Mouse (Mus musculus): ENCODE data around the gene 2210016F16Rik. TPM values are rescaled to one million over a fixed set of nuclear protein-coding genes. Genes with fewer than 3 reads are reported as not detected.
"Not testable (repeated sequence)": the region's sequence is repeated elsewhere in the genome, so short reads cannot be mapped to it uniquely, and the experiment has no call there.

2210016F16Rik gene
- 20.8 and 21.8 TPM in 2 replicates for total RNA-seq (2015)
- 12.3 and 12.6 TPM in 2 replicates for total RNA-seq (2017)

DNA sequence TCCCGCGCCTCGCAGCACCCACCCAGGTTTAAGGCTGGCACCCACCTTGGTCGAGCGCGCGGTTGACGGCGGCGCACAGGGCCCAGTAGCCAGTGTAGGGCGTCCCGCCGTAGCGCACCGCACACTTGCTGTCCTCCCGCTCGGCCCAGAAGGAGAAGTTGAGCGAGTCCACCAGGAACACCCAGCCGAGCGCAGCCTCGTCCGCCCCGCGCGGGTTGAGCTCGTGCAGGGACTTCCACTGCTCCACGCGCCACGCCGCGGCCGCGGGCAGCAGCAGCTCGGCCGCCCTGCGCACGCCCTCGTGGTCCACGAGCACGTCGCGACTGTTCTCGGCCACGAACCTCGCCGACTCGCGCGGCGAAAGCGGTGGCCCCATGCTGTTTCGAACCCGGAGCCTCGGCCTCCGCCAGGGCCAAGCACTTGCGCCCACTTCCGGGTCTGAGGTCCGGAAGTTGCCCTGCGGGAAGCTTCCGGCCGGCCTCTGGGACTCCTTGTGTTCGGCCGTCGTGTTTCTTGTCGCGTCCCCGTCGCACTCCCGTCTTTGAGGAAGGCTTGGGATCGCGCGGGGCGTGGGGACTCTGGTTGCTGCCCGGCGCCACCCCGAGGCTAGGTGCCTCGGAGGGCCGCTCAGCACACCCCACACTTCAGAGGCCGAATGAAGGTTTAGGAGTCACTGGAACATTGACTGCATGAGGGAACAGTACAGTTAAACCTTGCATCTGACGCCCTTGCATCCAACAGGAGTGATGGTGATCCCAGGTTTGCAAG is at the start of gene 2210016F16Rik:
TSS of gene 2210016F16Rik (minus strand) at position 447 of the 768 bp plus-strand sequence.
- ATAC-seq (ENCODE audit: poor library complexity, severe bottlenecking), result peak; percentile 70

GRCm38 (mm10) chr13:58423061-58423660 is 38.1 kb upstream of the 2210016F16Rik start:
- ATAC-seq (ENCODE audit: poor library complexity, severe bottlenecking), result no peak

GRCm38 (mm10) chr13:58422242-58422641 is 37.2 kb upstream of the 2210016F16Rik start:
- no peak for ATAC-seq (ENCODE audit: poor library complexity, severe bottlenecking)

DNA sequence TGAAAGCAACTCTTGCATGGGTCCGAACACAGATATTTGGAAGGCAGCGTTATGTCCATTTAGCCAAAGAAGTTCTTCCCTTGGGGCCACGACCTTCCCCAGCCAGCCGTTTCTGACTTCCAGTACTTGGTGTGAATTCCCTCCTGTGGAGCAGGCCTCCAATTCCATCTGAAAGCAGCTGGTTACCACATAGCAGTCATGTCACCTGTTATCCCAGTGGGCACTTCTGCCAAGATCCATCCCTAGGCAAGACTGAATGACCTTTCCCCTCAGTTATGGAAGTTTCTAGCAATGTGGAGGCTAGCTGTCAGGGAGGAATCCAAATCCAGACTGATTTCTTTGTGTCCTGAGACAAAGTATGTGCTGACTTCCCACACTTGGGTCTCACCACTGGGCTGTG is 36.0 kb upstream of the 2210016F16Rik start:
- no peak for ATAC-seq (ENCODE audit: poor library complexity, severe bottlenecking)

DNA sequence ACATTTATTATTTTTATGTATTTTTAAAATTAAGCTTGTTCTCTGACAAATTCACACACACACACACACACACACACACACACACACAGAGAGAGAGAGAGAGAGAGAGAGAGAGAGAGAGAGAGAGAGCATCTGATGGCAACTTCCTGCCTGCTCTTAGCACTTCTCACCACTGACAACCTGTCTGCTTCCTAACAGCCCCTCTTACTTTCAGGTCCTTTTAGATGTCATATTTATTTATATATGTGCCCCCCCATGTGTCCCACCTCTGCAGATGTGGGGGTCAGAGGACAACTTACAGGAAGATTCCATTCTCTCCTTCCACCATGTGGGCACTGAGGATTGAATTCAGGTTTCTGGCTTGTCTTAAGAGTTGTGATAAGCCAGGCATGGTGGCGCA is 34.2 kb upstream of the 2210016F16Rik start:
- no peak for ATAC-seq (ENCODE audit: poor library complexity, severe bottlenecking)

DNA sequence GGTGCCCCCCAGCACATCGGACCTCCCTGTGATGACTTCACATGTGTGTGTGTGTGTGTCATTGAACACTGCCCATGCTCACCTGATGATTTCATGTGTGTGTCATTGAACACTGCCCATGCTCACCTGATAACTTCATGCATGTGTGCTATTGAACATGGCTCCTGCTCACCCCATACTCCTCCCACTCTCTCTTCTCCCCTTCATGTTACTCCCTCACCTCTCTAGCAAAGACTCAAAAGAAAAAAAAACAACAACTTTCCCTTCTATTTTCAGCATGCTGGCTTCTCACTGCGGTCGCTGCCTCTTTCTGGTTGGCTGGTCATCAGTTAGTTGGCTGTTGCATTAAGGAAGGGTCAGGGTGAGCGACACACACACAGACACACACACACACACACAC is 33.6 kb upstream of the 2210016F16Rik start:
- no peak for ATAC-seq (ENCODE audit: poor library complexity, severe bottlenecking)

- ATAC-seq (ENCODE audit: poor library complexity, severe bottlenecking), result no peak
Measured at GRCm38 (mm10) chr13:58415838-58416237, 30.8 kb upstream of the 2210016F16Rik start.

DNA sequence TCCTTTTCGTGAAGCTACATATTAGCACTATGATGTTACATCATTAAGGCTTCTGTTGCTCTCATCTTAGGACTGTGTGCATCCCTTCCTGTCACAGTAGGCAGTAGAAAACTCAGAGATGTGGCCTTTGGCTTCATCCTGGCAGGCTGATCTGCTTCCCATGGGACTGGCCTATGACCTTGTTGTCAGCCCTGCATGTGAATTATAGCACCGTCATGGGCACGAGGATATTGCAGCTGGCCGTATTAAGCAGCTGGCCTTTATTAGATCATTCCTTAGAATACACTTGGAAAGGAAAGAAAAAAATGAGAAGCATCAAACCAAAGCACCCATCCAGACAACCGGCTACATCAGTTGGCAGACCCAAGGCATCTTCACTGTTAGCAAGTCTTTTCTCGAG is 30.3 kb upstream of the 2210016F16Rik start:
- no peak for ATAC-seq (ENCODE audit: poor library complexity, severe bottlenecking)

DNA sequence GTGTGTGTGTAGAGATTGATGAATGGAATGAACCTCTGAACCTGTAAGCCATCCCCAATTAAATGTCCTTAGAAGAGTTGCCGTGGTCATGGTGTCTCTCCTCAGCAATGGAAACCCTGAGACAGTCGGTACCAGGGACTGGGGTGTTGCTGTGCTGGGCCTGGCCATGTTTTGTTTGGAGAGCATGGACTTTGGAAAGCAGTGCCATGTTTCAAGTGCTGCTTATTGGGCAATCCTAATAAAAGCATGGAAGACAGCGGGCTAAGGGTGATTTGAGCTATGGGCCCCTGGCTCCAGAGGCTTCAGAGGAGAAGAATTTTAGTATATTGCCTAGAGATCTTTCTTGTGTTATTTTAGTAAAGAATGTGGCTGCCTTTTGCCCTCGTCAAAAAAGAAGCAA is 26.0 kb upstream of the 2210016F16Rik start:
- no peak for ATAC-seq (ENCODE audit: poor library complexity, severe bottlenecking)

DNA sequence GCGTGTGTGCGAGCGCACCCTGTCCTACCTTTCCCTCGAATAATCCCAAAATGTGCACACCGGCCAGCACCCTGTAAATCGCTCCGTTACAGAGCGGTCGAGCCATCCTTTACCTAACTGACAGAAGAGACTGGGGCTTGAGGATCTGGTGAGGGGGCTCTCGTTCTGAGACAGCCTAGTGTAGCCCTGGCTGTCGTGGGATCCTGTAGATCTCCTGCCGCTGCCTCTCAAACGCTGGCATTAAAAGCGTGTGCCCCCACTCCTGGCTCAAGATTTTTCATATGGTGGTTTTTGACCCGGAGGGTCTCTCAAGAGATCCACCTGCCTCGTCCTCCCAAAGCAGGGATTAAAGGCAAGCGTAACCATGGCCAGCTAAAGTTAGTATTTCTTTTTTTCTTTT is 18.2 kb upstream of the 2210016F16Rik start, which contains the start of gene Hnrnpk:
TSS of gene Hnrnpk (minus strand) at position 101 of the 400 bp plus-strand sequence.
- not testable (repeated sequence) for ATAC-seq (ENCODE audit: poor library complexity, severe bottlenecking)

DNA sequence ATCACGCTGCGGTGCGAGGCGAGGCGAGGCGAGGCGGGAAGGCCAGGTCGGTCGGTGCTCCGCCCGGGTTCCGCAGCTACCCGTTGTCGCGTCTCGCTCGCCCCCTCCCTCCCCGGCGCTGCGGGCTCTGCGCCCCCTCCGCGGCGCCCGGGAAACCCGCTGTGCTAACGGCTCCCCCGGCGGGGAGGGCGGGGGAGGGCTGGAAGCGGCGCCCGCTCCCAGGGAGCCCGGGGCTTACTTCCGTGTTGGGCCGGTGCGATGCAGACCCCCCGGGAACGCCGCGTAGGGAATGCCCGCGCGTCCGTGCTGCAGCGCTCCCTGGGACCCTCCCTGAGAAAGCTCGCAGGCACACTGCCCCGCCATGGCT is 17.7 kb upstream of the 2210016F16Rik start:
- ATAC-seq (ENCODE audit: poor library complexity, severe bottlenecking), result no peak

DNA sequence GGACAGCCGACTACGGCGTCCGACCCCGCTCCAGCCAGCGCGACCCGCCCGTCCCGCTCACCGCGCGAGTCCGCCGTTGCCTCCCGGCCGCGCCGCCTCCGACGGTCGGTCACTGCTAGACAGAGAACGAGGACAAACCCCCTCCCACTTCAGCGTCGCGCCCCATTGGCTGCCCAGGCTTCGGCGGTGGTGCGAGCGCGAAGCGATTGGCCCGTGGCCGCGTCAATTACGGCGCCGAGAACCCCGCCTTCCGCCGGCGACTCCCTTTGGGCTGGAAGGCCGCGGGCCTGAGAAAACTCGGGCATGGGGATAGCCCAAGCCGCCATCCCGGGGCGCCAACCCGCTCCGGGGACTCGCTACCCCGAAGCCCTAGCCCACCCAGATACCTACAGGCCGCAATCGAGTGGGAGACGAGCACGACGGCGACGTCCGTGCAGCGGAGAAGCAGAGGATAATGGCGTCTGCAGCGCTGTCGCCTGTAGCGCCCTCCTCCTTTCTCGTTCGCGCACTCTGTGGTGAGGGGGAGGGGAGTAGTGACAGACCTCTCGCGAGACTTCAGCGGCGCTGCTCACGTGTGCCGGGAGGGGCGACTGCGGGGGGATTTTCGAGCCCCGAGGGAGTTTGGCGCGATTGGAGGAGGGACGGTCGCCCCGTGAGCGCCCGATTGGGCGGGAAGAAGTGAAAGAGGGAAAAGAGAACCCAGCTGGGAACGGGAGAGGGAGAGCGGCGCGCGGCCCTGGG is 17.1 kb upstream of the 2210016F16Rik start, which contains the start of gene Rmi1:
TSS of gene Rmi1 (plus strand) at position 246 of the 741 bp plus-strand sequence.
- ATAC-seq (ENCODE audit: poor library complexity, severe bottlenecking), result peak; percentile 84

- peak; percentile 45 for ATAC-seq (ENCODE audit: poor library complexity, severe bottlenecking)
Measured at GRCm38 (mm10) chr13:58401135-58402002, 16.3 kb upstream of the 2210016F16Rik start.

- no peak for ATAC-seq (ENCODE audit: poor library complexity, severe bottlenecking)
Measured at GRCm38 (mm10) chr13:58400576-58400975, 15.6 kb upstream of the 2210016F16Rik start.

DNA sequence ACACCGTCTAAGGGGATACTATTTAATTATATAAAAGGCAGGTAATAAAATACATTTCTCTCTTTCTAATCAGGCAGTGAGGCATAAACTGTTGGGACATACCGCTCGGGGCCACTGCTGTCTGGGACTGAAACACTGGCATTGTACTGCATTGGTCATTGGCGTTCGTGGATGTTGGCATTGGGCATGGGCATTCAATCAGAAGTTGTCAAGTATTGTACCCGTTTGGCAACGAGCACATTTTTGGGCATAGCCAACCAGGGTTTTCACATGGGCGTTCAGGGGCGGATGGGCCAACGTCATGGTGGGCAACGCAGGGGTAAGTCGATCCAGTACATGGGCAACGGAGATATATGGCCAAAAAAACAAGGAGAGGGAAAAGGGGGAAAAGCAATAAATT is 12.6 kb upstream of the 2210016F16Rik start:
- ATAC-seq (ENCODE audit: poor library complexity, severe bottlenecking), result no peak

- ATAC-seq (ENCODE audit: poor library complexity, severe bottlenecking), result not testable (repeated sequence)
Measured at GRCm38 (mm10) chr13:58394392-58394791, 9.4 kb upstream of the 2210016F16Rik start.

DNA sequence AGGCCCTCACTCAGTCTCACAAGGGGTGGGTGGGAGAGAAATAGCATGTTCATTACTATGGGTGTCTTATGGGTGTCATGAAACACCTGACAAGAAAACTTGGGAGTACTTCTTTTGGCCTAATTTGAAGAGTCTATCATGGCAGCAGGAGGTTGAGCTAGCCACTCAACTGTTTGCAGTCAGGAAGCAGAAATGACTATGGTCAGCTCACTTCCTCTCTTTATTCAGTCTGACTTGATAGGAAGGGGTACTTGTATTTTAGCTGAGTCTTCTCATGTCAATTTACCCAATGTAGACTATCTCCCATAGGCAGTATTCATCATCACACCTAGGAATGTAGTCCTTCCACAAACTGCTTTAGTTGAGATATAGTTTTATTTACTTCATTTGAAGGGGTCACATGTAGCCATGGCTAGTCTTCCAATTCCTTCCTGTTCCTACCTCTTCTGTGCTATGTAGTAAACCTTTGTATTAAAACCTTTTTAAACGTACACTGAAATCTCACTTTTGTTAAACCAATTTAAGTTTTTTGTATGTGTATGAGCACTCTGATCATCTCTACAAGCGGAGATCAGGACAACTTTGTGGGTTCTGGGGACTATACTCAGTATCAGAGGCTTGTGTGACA is 4.4 kb upstream of the 2210016F16Rik start:
- no peak for ATAC-seq (ENCODE audit: poor library complexity, severe bottlenecking)

- ATAC-seq (ENCODE audit: poor library complexity, severe bottlenecking), result no peak
Measured at GRCm38 (mm10) chr13:58388379-58388778, 3.4 kb upstream of the 2210016F16Rik start.

GRCm38 (mm10) chr13:58387948-58388347 is 2.9 kb upstream of the 2210016F16Rik start:
- ATAC-seq (ENCODE audit: poor library complexity, severe bottlenecking), result peak; percentile 71

DNA sequence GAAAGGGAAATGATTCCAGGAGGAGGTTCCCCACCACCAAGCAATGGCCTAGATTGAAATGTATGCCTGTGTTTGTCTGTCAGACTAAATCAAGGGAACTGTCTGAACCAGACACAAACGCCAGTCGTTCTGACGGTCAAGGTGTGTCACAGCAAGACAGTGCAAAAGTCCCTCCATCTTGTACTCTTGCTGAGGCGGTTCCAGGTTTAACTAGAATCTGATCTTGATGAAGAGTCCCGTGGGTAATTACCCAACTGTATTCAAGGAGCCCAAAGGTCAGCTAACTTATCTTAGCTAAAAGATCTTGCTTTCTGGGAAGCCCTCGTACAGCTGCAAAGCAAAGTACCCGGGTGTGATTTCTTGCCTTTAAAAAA is 509 bp upstream of the 2210016F16Rik start:
- peak; percentile 2; the same call in 1 of the 2 replicates for ATAC-seq (ENCODE audit: poor library complexity, severe bottlenecking)

Measured in megakaryocyte, adult 5-6 weeks (primary cell).